ENCODE assay signal across 11 mouse cellular contexts in genomic region chr17:34101185-34101584, GRCm38 (mm10). TPM values are rescaled to one million over a fixed set of nuclear protein-coding genes. Genes with fewer than 3 reads are reported as not detected.
DNase-seq lines count a peak whose midpoint lies in the region; ATAC-seq and TF ChIP-seq lines count a peak whose summit lies in the region.
"Had no signal": no experiment of that assay in that cellular context is flagged by ENCODE, and none has a peak within 500 bp of the region (broad histone marks: within the 10 kb centered on the region; RNA-seq: fewer than 3 reads in every experiment).

No protein-coding gene starts in this region.

- H3K4me1 ChIP-seq in hindbrain, embryonic 10.5 days (replicated peaks): peaks cover 5% of the 10 kb centered on the region
- H3K4me1 ChIP-seq in hindbrain, embryonic 14.5 days (replicated peaks; ENCODE audit: control insufficient read depth, insufficient read depth, low read length): no peaks in the 10 kb centered on the region
- peaks cover 27% of the 10 kb centered on the region for H3K4me1 ChIP-seq in bone marrow macrophage, adult 2 months (ENCODE audit: control insufficient read depth, insufficient read depth, low read length)
- H3K4me1 ChIP-seq in hindbrain, embryonic 13.5 days (replicated peaks): peaks cover 9% of the 10 kb centered on the region
- H3K4me1 ChIP-seq in midbrain, embryonic 16.5 days (ENCODE audit: control insufficient read depth, insufficient read depth, low read length): 0 out of 2 replicates have a peak, but pooled peaks cover 3% of the 10 kb centered on the region

- no peak overlapping the region for H3K27ac ChIP-seq in hindbrain, embryonic 10.5 days
- no peak overlapping the region for H3K27ac ChIP-seq in hindbrain, embryonic 14.5 days
- H3K27ac ChIP-seq in bone marrow macrophage, adult 2 months (ENCODE audit: insufficient read depth, low read depth, low read length): no peak overlapping the region
- no peak overlapping the region for H3K27ac ChIP-seq in hindbrain, embryonic 13.5 days
- no peak overlapping the region for H3K27ac ChIP-seq in midbrain, embryonic 16.5 days (ENCODE audit: low read length)
- H3K27ac ChIP-seq: kidney, postnatal 0 days; left cerebral cortex, adult 2 months had no signal

- H3K36me3 ChIP-seq in hindbrain, embryonic 10.5 days: no peaks in the 10 kb centered on the region
- no peaks in the 10 kb centered on the region for H3K36me3 ChIP-seq in hindbrain, embryonic 14.5 days (replicated peaks; ENCODE audit: control insufficient read depth, insufficient read depth)
- no peaks in the 10 kb centered on the region for H3K36me3 ChIP-seq in hindbrain, embryonic 13.5 days
- H3K36me3 ChIP-seq in midbrain, embryonic 16.5 days (ENCODE audit: control insufficient read depth, insufficient read depth, low read length): no peaks in the 10 kb centered on the region

- no peak for DNase-seq in hindbrain, embryonic 10.5 days (ENCODE audit: low spot score)
- DNase-seq in hindbrain, embryonic 14.5 days (ENCODE audit: low spot score): no peak
- DNase-seq in natural killer cell, adult 2 months (ENCODE audit: low spot score in 2 of 2): no peak
- DNase-seq in gastrocnemius, postnatal 4 days (ENCODE audit: low spot score in 2 of 2): no peak

- no peak for ATAC-seq in hindbrain, embryonic 14.5 days (ENCODE audit: low FRiP score)
- ATAC-seq in hindbrain, embryonic 13.5 days (ENCODE audit: low FRiP score): peak; percentile 36; the same call in 1 of the 2 replicates
- ATAC-seq in midbrain, embryonic 16.5 days: peak; percentile 28; the same call in 1 of the 2 replicates
- no peak for ATAC-seq in CD4-positive, CD25-positive, alpha-beta regulatory T cell, adult 4 months

- H3K9me3 ChIP-seq in hindbrain, embryonic 10.5 days: no peaks in the 10 kb centered on the region
- H3K9me3 ChIP-seq in hindbrain, embryonic 14.5 days (ENCODE audit: control insufficient read depth, low read length): peaks cover 4% of the 10 kb centered on the region; the same call in 1 of the 2 replicates
- no peaks in the 10 kb centered on the region for H3K9me3 ChIP-seq in hindbrain, embryonic 13.5 days
- no peaks in the 10 kb centered on the region for H3K9me3 ChIP-seq in midbrain, embryonic 16.5 days (replicated peaks; ENCODE audit: control insufficient read depth, low read length, poor library complexity, severe bottlenecking)

- peaks cover 9% of the 10 kb centered on the region; the same call in 1 of the 2 replicates for H3K27me3 ChIP-seq in hindbrain, embryonic 10.5 days (ENCODE audit: insufficient read depth, poor library complexity, severe bottlenecking)
- H3K27me3 ChIP-seq in hindbrain, embryonic 14.5 days (ENCODE audit: control insufficient read depth, insufficient read depth, low read length): no peaks in the 10 kb centered on the region
- no peaks in the 10 kb centered on the region; the same call in 1 of the 2 replicates for H3K27me3 ChIP-seq in hindbrain, embryonic 13.5 days
- no peaks in the 10 kb centered on the region for H3K27me3 ChIP-seq in midbrain, embryonic 16.5 days (ENCODE audit: control insufficient read depth, insufficient read depth, low read depth, low read length)

- H3K4me3 ChIP-seq in hindbrain, embryonic 10.5 days: 0 out of 2 replicates have a peak overlapping the region, but pooled peaks have one; percentile 32
- H3K4me3 ChIP-seq in hindbrain, embryonic 14.5 days (replicated peaks; ENCODE audit: low read length): no peak overlapping the region
- 0 out of 2 replicates have a peak overlapping the region, but pooled peaks have one; percentile 9 for H3K4me3 ChIP-seq in bone marrow macrophage, adult 2 months (ENCODE audit: insufficient read depth, low read length)
- no peak overlapping the region for H3K4me3 ChIP-seq in hindbrain, embryonic 13.5 days
- no peak overlapping the region for H3K4me3 ChIP-seq in midbrain, embryonic 16.5 days (ENCODE audit: low read depth, low read length)

- TF ChIP-seq CTCF in bone marrow macrophage, adult 2 months (IDR thresholded peaks at IDR 0.05; ENCODE audit: low read depth, low read length): no peak

- H3K9ac ChIP-seq in hindbrain, embryonic 14.5 days: no peak overlapping the region
- H3K9ac ChIP-seq in hindbrain, embryonic 13.5 days: no peak overlapping the region
- H3K9ac ChIP-seq in midbrain, embryonic 16.5 days (ENCODE audit: low read depth, low read length): no peak overlapping the region

- 36% methylated on average over 5 of the region's 5 CpGs for WGBS in hindbrain, embryonic 10.5 days
- 37% methylated on average over 5 of the region's 5 CpGs for WGBS in hindbrain, embryonic 14.5 days
- 36% methylated on average over 5 of the region's 5 CpGs for WGBS in hindbrain, embryonic 13.5 days
- WGBS in midbrain, embryonic 16.5 days: 30% methylated on average over 5 of the region's 5 CpGs

- no peak overlapping the region for H3K4me2 ChIP-seq in hindbrain, embryonic 14.5 days (replicated peaks)
- no peak overlapping the region for H3K4me2 ChIP-seq in hindbrain, embryonic 13.5 days
- H3K4me2 ChIP-seq in midbrain, embryonic 16.5 days (ENCODE audit: low read length): no peak overlapping the region

- TF ChIP-seq POLR2A in bone marrow macrophage, adult 2 months (IDR thresholded peaks at IDR 0.05; ENCODE audit: borderline replicate concordance, low read depth, low read length): no peak

RNA-seq across cellular contexts. Expression of gene H2-Oa, which starts 9.0 kb away (rescaled TPM):
- 0.80 and 0.82 TPM in 2 replicates for polyA plus RNA-seq in hindbrain, embryonic 10.5 days (2016; fragmentation: Nextera tagmentation; extraction: Ambion mirVana)
- 0.29 TPM in 1 of 2 replicates, not detected in the other for polyA plus RNA-seq in hindbrain, embryonic 14.5 days (2014; fragmentation: Nextera tagmentation; extraction: Ambion mirVana)
- polyA plus RNA-seq in bone marrow macrophage, adult 2 months (2012; ENCODE audit: insufficient read depth, insufficient read length, missing spikeins): 0.88 TPM in 1 of 2 replicates, not detected in the other
- 0.18 TPM in 1 of 2 replicates, not detected in the other for polyA plus RNA-seq in hindbrain, embryonic 13.5 days (2015; fragmentation: Nextera tagmentation; extraction: Ambion mirVana)
- polyA plus RNA-seq in midbrain, embryonic 16.5 days (2015; fragmentation: Nextera tagmentation; extraction: Ambion mirVana): 0.16 TPM in 1 of 2 replicates, not detected in the other
- 10 to 100 TPM; 56.0 to 68.2 TPM for polyA plus RNA-seq in CD4-positive, CD25-positive, alpha-beta regulatory T cell, adult 4 months (2017; shearing (Covaris generic))
- not detected for total RNA-seq in gastrocnemius, postnatal 4 days (2021)

RNA-seq across cellular contexts. Expression of gene H2-DMa, which starts 18.2 kb away (rescaled TPM):
- 5.8 and 7.7 TPM in 2 replicates for polyA plus RNA-seq in hindbrain, embryonic 10.5 days (2016; fragmentation: Nextera tagmentation; extraction: Ambion mirVana)
- 19.2 and 20.2 TPM in 2 replicates for polyA plus RNA-seq in hindbrain, embryonic 14.5 days (2014; fragmentation: Nextera tagmentation; extraction: Ambion mirVana)
- 206 and 214 TPM in 2 replicates for polyA plus RNA-seq in bone marrow macrophage, adult 2 months (2012; ENCODE audit: insufficient read depth, insufficient read length, missing spikeins)
- 14.4 and 16.9 TPM in 2 replicates for polyA plus RNA-seq in hindbrain, embryonic 13.5 days (2015; fragmentation: Nextera tagmentation; extraction: Ambion mirVana)
- polyA plus RNA-seq in midbrain, embryonic 16.5 days (2015; fragmentation: Nextera tagmentation; extraction: Ambion mirVana): 22.5 and 22.7 TPM in 2 replicates
- 100 to 1,000 TPM; 144 to 205 TPM for polyA plus RNA-seq in CD4-positive, CD25-positive, alpha-beta regulatory T cell, adult 4 months (2017; shearing (Covaris generic))
- total RNA-seq in gastrocnemius, postnatal 4 days (2021): 1 to 10 TPM; 7.6 to 8.7 TPM

RNA-seq across cellular contexts. Expression of gene Brd2, which starts 21.2 kb away (rescaled TPM):
- 131 and 135 TPM in 2 replicates for polyA plus RNA-seq in hindbrain, embryonic 10.5 days (2016; fragmentation: Nextera tagmentation; extraction: Ambion mirVana)
- 133 and 136 TPM in 2 replicates for polyA plus RNA-seq in hindbrain, embryonic 14.5 days (2014; fragmentation: Nextera tagmentation; extraction: Ambion mirVana)
- 156 and 185 TPM in 2 replicates for polyA plus RNA-seq in bone marrow macrophage, adult 2 months (2012; ENCODE audit: insufficient read depth, insufficient read length, missing spikeins)
- 127 and 129 TPM in 2 replicates for polyA plus RNA-seq in hindbrain, embryonic 13.5 days (2015; fragmentation: Nextera tagmentation; extraction: Ambion mirVana)
- polyA plus RNA-seq in midbrain, embryonic 16.5 days (2015; fragmentation: Nextera tagmentation; extraction: Ambion mirVana): 117 and 126 TPM in 2 replicates
- 100 to 1,000 TPM; 108 to 154 TPM for polyA plus RNA-seq in CD4-positive, CD25-positive, alpha-beta regulatory T cell, adult 4 months (2017; shearing (Covaris generic))
- 100 to 1,000 TPM; 125 to 136 TPM for total RNA-seq in gastrocnemius, postnatal 4 days (2021)

RNA-seq across cellular contexts. Expression of gene H2-DMb2, which starts 41.9 kb away (rescaled TPM):
- polyA plus RNA-seq in hindbrain, embryonic 10.5 days (2016; fragmentation: Nextera tagmentation; extraction: Ambion mirVana): 0.11 and 0.24 TPM in 2 replicates
- 0.16 TPM in 1 of 2 replicates, not detected in the other for polyA plus RNA-seq in hindbrain, embryonic 14.5 days (2014; fragmentation: Nextera tagmentation; extraction: Ambion mirVana)
- polyA plus RNA-seq in bone marrow macrophage, adult 2 months (2012; ENCODE audit: insufficient read depth, insufficient read length, missing spikeins): 3.0 and 4.9 TPM in 2 replicates
- polyA plus RNA-seq in hindbrain, embryonic 13.5 days (2015; fragmentation: Nextera tagmentation; extraction: Ambion mirVana): 0.27 TPM in 2 replicates
- polyA plus RNA-seq in midbrain, embryonic 16.5 days (2015; fragmentation: Nextera tagmentation; extraction: Ambion mirVana): 0.49 and 0.53 TPM in 2 replicates
- 10 to 100 TPM in 1 of 2 experiments, 1 to 10 TPM in 1; 3.7 to 27.1 TPM for polyA plus RNA-seq in CD4-positive, CD25-positive, alpha-beta regulatory T cell, adult 4 months (2017; shearing (Covaris generic))
- under 1 TPM; 0.36 to 0.37 TPM for total RNA-seq in gastrocnemius, postnatal 4 days (2021)
- polyA plus RNA-seq: heart, embryonic 11.5 days had no signal

RNA-seq across cellular contexts. Expression of gene H2-DMb1, which starts 51.7 kb away (rescaled TPM):
- 0.30 and 0.98 TPM in 2 replicates for polyA plus RNA-seq in hindbrain, embryonic 10.5 days (2016; fragmentation: Nextera tagmentation; extraction: Ambion mirVana)
- 0.72 and 0.76 TPM in 2 replicates for polyA plus RNA-seq in hindbrain, embryonic 14.5 days (2014; fragmentation: Nextera tagmentation; extraction: Ambion mirVana)
- polyA plus RNA-seq in bone marrow macrophage, adult 2 months (2012; ENCODE audit: insufficient read depth, insufficient read length, missing spikeins): 232 and 258 TPM in 2 replicates
- 0.60 and 0.84 TPM in 2 replicates for polyA plus RNA-seq in hindbrain, embryonic 13.5 days (2015; fragmentation: Nextera tagmentation; extraction: Ambion mirVana)
- polyA plus RNA-seq in midbrain, embryonic 16.5 days (2015; fragmentation: Nextera tagmentation; extraction: Ambion mirVana): 0.69 and 0.88 TPM in 2 replicates
- polyA plus RNA-seq in CD4-positive, CD25-positive, alpha-beta regulatory T cell, adult 4 months (2017; shearing (Covaris generic)): 1 to 10 TPM; 3.4 to 6.2 TPM
- total RNA-seq in gastrocnemius, postnatal 4 days (2021): 1 to 10 TPM in 1 of 2 experiments, under 1 TPM in 1; 0.70 to 1.4 TPM

Comparison
In these comparisons a context has a peak if more than half of its experiments do, and no peak if none do; other contexts are left out.
1. H3K4me3 ChIP-seq: peak in hindbrain, embryonic 10.5 days (single experiment) and bone marrow macrophage, adult 2 months (single experiment); none in hindbrain, embryonic 14.5 days (single experiment), hindbrain, embryonic 13.5 days (single experiment) and midbrain, embryonic 16.5 days (single experiment).
2. ATAC-seq: peak in hindbrain, embryonic 13.5 days (single experiment) and midbrain, embryonic 16.5 days (single experiment); none in hindbrain, embryonic 14.5 days (single experiment) and CD4-positive, CD25-positive, alpha-beta regulatory T cell, adult 4 months (single experiment).
3. RNA of gene H2-Oa, which starts 9.0 kb away (polyA plus RNA-seq): 56.0 to 68.2 TPM in CD4-positive, CD25-positive, alpha-beta regulatory T cell, adult 4 months; 0.80 to 0.82 TPM in hindbrain, embryonic 10.5 days, 0.29 TPM in hindbrain, embryonic 14.5 days, 0.16 TPM in midbrain, embryonic 16.5 days, 0.18 TPM in hindbrain, embryonic 13.5 days and 0.88 TPM in bone marrow macrophage, adult 2 months; every median in the first group is over 10 times any median in the second.